Mouse (Mus musculus) testis, postnatal 14 days (tissue): ENCODE results near the gene Adamts7.

ENCODE experiments used
- DNase-seq: peaks from one replicate; pipeline ENCODE4 v3.0.0; 2021; ENCODE audit warnings: low spot score

Gene Adamts7

DNA sequence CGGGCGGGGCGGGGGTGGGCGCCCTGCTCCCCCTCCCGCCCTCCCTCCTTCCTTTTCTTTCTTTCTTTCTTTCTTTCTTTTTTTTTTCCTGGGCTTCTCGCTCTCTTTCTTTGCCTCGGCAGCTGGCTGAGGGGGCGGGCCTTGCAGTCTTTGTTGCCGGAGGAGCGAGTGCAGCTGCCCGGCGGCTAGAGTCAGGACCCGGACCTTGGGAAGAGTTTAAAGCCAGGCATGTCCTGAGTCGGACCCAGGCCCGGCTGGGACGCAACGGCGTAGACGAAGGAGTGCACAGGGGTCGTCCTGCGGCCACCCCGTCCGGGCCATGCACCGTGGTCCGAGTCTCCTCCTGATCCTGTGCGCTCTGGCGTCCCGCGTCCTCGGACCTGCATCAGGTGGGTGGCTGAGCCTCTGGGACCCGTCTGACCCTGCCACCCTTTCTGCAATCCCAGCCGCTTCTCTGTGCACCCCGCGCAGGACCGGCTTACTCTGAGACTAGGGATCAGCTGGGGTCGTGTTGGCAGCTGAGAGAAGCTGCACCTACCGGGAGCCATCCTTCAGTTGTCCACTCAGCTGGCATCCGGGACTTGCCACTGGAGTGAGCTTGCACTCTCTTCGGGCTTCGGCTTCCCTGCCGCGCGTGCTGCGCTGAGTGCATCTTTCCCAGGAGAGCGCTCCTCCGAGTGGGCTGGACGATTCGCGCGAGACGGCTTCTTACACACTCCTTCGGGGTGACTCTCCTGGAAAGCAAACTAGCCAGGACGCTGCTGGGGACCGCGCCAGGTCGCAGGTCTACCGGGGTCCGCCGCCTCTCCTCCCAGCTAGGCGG, at the start of gene Adamts7:
Adamts7 (plus strand) TSS at position 144 of the 823 bp plus-strand sequence.
- DNase-seq: peak; percentile 30

DNA sequence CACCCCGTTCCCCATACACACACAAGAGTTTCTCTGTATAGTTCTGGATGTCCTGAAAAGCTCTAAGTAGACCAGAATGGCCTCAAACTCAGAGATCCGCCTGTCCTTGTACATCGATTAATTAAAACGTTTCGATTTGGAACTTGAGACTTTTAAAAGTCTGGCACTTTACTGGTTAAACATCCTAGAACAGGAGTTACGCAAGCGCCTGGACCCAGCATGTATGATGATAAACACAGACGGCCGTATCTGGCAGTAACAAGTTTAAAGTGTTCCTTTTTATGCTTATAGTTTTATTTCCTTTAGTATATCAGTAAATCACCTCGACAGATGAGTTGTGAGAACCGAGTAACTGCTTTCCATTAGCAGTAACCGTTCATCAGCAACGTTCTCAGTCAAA, 49.7 kb upstream of the Adamts7 start:
- DNase-seq: no peak

DNA sequence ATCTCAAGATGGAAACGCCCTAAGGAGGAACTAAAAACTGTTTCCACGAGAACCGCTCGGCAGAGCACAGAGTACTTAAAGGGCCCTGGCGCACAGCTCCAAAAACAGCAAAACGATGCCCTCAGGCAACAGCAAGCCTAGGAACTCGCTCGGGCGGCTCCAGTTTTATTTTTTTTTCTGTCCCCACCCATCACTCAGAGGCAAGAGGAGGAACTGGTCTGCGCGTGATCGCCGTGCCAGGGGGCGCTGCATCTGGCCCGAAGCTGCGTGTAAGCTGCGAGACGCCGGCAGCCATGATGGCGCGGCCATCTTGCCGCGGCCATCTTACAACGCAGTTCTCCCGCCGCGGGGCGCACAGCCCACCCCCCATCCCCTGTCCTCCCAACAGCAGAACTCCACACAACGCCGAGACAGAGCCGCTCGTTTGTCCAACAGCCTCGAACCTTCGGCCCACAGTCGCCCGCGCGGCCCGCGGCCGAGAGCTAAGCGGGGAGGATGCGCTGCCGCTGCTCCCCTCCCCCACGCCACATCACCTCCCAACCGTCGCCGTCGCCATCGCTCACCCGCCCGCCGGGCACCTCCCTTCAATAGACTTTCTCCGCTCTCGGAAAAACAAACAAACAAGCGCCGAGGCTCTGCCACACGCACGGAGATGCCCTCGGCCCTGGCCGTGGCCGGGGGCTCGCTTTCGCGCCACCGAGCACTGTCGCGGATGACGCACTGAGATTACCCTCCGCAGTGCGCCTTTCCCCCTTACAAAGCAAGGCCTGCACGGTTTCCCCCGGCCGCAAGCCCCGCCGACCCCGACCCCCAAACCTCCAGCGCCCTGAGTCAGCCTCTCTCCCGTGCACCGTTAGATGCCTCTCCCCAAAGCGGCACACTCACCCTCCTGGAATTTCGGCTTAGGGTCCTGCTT, 49.0 kb upstream of the Adamts7 start:
- DNase-seq: peak; percentile 90

GRCm38 (mm10) chr9:90114567-90115307, 48.1 kb upstream of the Adamts7 start, which contains the start of gene Morf4l1:
Gene Morf4l1, minus strand, starts transcription at chr9:90114774.
- peak; percentile 99 for DNase-seq

DNA sequence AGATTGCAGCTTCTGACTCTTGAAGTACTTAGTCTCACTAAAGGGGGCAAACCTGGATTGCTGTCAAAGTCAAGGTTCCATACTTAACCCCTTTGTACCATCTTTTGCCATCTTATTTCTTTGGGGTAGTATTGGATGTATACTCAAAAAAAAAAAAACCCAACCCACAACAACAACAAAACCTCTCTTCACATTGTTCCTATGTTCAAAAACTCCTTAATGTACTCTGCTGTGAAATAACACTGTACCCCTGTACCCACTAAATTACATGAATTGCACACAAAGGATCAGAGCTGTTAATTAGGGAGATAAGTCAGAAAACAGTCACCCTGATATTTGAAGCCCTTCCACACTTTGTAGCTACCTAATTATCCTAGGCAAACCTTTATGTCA, 47.6 kb upstream of the Adamts7 start:
- DNase-seq: no peak

DNA sequence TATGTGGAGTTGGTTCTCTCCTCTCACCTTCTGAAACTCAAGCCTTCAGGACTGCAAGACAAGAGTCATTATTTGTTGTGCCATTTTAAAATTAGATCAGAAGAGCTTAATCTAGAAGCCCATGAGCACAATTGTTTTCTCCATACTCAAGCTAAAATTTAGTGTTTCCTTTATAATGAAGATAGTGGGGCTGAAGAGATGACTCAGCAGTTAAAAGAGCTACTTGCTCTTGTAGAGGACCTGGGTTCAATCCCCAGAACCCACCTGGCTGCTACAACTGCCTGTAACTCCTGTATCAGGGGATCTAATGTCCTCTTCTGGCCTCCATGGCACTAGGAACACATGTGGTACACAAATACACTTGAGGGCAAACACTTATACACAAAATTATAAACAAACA, 45.6 kb upstream of the Adamts7 start:
- DNase-seq: no peak

GRCm38 (mm10) chr9:90122246-90122740, 40.6 kb upstream of the Adamts7 start:
- DNase-seq: peak; percentile 64

GRCm38 (mm10) chr9:90124156-90124872, 38.6 kb upstream of the Adamts7 start:
- DNase-seq: no peak

- no peak for DNase-seq
Observed at GRCm38 (mm10) chr9:90124873-90125245, 38.0 kb upstream of the Adamts7 start.

DNA sequence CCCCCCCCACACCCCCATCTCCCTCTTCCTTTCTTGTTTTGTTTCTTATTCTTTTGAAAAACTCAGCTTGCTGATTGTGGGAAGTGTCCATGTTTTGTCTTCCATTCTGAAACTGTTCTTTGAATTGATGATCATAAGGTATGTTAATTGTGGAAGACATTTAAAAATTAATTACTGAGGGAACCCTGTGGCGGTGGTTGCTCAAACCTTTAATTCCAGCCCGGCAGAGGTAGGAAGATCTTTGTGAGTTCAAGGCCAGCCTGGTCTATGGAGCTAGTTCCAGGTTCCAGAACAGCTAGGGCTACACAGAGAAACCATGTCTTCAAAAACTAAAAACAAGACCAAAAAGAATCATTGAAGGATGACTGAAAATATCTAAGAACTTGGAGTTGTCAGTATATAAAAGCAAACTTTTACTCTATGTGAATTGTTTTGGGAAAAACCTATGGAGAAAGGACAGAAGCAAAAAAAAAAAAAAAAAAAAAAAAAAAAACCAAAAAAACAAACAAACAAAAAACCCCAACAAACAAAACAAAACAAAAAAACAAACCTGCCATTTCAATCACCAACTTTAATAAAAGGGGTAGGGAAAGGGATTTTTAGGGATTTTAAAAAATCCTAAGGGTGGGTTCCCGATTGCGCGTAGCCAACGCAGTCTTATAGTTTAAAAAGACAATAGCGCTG, 37.3 kb upstream of the Adamts7 start:
- no peak for DNase-seq

DNA sequence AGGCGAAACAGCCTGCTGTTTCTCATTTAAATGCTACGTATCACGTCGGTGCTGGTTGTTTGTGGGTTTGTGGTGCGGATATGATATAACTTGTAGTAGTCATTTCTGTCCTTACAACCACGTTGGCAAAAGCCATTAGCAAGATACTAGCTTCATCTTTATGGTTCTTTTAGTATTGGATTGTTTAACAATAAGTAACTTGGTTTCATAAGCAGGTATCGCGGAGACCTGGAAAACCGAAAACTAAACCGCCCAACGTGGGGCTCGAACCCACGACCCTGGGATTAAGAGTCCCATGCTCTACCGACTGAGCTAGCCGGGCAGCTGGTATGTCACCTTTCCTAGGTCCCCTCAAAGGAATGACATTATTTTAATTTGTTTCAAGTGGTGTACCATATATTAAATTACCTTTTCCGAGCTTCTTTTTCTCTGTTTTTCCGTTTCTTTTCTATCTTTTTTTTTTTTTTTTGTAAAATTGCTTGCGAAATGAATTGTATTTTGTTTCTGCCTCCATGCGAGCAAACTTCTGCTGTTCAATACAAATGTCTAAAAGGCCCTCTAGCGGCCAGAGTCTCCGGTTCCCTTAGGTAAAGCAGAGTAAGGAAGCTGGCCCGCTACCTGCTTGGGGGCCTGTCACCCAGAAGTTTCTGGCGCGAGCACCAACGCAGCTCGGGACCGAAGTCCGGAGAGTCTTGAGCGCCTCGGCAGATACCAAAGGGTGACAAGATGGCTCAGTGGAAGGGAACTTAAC, 36.4 kb upstream of the Adamts7 start:
- DNase-seq: peak; percentile 71

GRCm38 (mm10) chr9:90127146-90127545, 35.7 kb upstream of the Adamts7 start:
- no peak for DNase-seq

DNA sequence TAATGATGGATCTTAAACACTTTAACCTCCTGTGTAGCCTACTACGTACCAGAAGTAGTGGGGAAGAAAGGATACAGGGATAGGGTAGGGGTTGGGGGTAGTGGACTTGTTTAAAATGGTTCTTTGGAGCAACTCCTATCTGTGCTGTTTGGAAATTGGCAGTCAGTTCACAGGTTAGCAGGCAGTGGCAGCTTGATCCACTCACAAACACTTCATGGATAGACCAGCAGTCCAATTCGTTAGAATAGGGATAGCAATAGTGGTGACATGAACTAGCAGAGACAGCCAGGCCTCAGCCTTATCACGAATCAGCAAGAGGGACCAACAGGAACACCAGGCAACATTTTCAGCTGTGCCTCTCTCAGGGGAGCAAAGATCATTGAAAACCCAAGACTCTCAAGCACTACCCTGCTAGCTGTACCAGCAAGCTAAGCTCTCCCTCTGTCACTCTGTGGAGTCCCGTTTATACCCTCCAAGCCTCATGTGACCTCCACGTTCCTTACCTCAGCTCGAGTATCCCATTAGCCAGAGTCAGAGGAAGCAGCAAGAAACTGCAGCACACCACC, 34.1 kb upstream of the Adamts7 start:
- DNase-seq: no peak

GRCm38 (mm10) chr9:90133562-90134355, 29.1 kb upstream of the Adamts7 start:
- DNase-seq: no peak

DNA sequence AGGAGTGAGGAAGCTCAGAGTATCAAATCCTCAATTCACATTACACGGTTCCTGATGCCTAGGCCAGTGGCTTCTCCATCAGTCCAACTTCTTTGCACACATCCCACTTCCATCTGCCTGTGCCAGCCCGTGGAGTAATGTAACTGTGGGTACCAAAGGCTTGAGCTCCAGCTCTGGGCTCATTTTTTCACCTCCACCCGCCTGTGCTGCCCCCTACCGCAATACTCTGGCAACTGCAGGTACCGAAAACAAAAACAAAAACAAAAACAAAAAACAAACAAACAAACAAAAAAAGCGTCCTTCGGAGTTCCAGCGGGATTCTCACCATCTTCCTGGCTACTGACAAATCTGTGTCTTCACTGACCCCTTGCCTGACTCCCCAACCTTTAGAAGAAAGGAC, 27.4 kb upstream of the Adamts7 start:
- DNase-seq: no peak

DNA sequence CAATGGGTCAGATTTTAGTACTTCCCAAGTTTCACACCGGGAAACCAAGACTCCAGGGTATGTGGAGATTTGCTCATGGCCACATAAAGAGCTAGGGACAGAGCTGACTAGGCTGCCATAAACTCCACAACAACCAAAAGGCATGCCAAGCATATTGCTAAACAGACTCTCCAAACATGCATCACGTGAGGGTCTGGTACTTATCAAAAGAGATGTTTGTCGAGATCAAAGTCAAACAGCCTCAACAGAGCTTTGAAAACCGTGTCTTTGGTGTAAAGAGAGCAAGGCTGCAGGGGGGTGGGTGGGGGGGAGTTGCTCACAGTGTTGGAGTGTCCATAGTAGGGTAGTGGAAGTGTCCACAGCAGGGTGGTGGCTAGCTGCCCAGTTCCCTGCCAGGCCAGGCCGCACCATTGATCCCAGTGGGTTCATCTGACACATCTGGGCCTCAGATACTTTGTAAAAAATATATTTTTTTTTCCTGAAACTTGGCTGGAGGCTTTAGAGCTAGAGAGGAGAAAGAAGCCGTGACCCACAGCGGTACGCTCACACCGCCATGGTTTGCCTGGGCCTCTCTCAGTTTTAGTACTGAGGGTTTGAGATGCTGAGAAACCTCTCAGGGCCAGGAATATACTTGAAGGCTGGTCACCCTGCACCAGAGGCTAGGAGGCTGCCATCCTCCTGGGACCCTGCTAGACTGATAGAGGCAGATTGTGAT, 26.7 kb upstream of the Adamts7 start:
- no peak for DNase-seq

- no peak for DNase-seq
Observed at GRCm38 (mm10) chr9:90136678-90136965, 26.2 kb upstream of the Adamts7 start.

GRCm38 (mm10) chr9:90145788-90146187, 17.1 kb upstream of the Adamts7 start:
- DNase-seq: peak; percentile 72
